Mouse (Mus musculus) olfactory bulb, adult 2 months (tissue): ENCODE measurements around the gene Xpc.

Source experiments
- CTCF ChIP-seq: fragments of 200-500 bp; IDR thresholded peaks from 2 replicates; pipeline ENCODE4 v1.5.1; 2012; ENCODE audit warnings: low read depth, mild to moderate bottlenecking, low read length, moderate library complexity; ENCODE audit not compliant: insufficient read depth
- POLR2A ChIP-seq: fragments of 200-500 bp; IDR thresholded peaks from 2 replicates; pipeline ENCODE4 v1.6.1; 2012; ENCODE audit warnings: mild to moderate bottlenecking, low read depth, low read length, moderate library complexity; ENCODE audit not compliant: insufficient read depth

DNA sequence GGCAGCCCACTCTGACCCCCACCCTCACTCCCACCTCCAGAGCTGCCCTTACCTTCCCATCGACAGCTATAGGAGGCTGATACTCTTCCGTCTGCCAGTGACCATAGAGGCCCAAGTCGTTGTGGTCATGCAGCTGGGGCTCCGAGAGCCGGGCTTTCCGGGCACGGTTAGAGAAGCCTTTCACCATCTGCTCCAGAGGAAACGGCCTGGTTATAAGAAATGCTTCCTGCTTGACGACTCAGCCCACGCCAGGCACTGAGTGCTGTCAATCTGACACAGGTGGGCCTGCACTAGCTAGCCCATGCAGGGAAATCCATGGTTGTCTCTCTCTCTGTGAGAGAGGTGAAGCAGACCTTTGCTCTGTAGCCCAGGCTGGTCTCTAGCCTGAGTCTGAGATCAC lies 22.6 kb downstream of the Xpc start:
- no peak for TF ChIP-seq CTCF
- TF ChIP-seq POLR2A = no peak
